Mouse (Mus musculus) granulocyte monocyte progenitor cell, adult 5-6 weeks (primary cell): ENCODE measurements around the gene Klhdc7a. TPM values are rescaled to one million over a fixed set of nuclear protein-coding genes. Genes with fewer than 3 reads are reported as not detected.

Experiments
- total RNA-seq, 2 experiments: library from RNA; stranded (forward) in 1 of 2; stranded (reverse) in 1 of 2; fragments of 200-712, 200-1000 nt in 1 of 2; fragments of >200 nt in 1 of 2; fragmentation: Nextera tagmentation in 1 of 2; gene quantifications; 2 replicates each; pipeline ENCODE4 v1.2.3; 2014 to 2017

Klhdc7a gene
- total RNA-seq, 2 experiments from 2014 or later: not detected

Other genes starting within 250 kb of the Klhdc7a start
- not detected in 2 replicates for gene Pax7, start 134.5 kb downstream of the Klhdc7a start, total RNA-seq (2014; fragmentation: Nextera tagmentation)
- not detected in 2 replicates for gene Pax7, start 134.5 kb downstream of the Klhdc7a start, total RNA-seq (2017)